Mouse (Mus musculus): ENCODE measurements around the gene Cmbl. TPM values are rescaled to one million over a fixed set of nuclear protein-coding genes. Genes with fewer than 3 reads are reported as not detected.

Gene Cmbl
- polyA plus RNA-seq, 1 experiment, result 5.3 TPM

DNA sequence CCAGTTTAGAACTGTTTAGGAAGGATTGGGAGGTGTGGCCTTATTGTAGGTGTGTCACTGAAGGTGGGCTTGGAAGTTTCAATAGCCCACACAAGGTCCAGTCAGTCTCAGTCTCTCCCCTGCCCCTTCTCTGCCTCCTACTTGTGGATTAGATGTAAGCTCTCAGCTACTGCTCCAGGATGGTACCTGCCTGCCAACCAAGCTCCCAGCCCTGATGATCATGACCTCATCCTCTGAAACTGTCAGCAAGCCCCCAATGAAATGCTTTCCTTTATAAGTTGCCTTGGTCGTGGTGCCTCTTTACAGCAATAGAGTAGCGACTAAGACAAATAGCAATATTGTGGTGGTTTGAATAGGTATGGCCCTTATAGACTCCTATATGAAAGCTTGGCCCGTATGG is 26.8 kb upstream of the Cmbl start:
- Histone ChIP-seq H3K36me3 (ENCODE audit: control insufficient read depth, insufficient read depth) (no peaks in the 10 kb centered on the region), H3K27me3 (ENCODE audit: control insufficient read depth, insufficient read depth, insufficient read length) (no peaks in the 10 kb centered on the region), H3K4me3 (ENCODE audit: insufficient read depth, poor library complexity, severe bottlenecking) (no peak overlapping the region), H3K79me2 (ENCODE audit: control insufficient read depth, insufficient read depth) (no peaks in the 10 kb centered on the region), H3ac (ENCODE audit: control insufficient read depth, insufficient read length, low read depth) (no peak overlapping the region), H3K79me3 (ENCODE audit: low read depth) (no peaks in the 10 kb centered on the region)
- no peak for TF ChIP-seq CEBPB (IDR thresholded peaks at IDR 0.05; ENCODE audit: low read depth)
- no peak for TF ChIP-seq MAX (IDR thresholded peaks at IDR 0.05)
- TF ChIP-seq CTCF (IDR thresholded peaks at IDR 0.05; ENCODE audit: control insufficient read depth, insufficient read depth, insufficient read length), result no peak
- TF ChIP-seq MYOD1 (IDR thresholded peaks at IDR 0.05; ENCODE audit: control insufficient read depth, insufficient read length, low read depth), result no peak
- TF ChIP-seq MYOG (IDR thresholded peaks at IDR 0.05; ENCODE audit: control insufficient read depth, extremely low read depth, insufficient read length), result no peak
- TF ChIP-seq FOSL1 (IDR thresholded peaks at IDR 0.05; ENCODE audit: insufficient read depth, low read length, poor library complexity, severe bottlenecking), result no peak
- no peak for TF ChIP-seq USF1 (IDR thresholded peaks at IDR 0.05; ENCODE audit: low read depth)

DNA sequence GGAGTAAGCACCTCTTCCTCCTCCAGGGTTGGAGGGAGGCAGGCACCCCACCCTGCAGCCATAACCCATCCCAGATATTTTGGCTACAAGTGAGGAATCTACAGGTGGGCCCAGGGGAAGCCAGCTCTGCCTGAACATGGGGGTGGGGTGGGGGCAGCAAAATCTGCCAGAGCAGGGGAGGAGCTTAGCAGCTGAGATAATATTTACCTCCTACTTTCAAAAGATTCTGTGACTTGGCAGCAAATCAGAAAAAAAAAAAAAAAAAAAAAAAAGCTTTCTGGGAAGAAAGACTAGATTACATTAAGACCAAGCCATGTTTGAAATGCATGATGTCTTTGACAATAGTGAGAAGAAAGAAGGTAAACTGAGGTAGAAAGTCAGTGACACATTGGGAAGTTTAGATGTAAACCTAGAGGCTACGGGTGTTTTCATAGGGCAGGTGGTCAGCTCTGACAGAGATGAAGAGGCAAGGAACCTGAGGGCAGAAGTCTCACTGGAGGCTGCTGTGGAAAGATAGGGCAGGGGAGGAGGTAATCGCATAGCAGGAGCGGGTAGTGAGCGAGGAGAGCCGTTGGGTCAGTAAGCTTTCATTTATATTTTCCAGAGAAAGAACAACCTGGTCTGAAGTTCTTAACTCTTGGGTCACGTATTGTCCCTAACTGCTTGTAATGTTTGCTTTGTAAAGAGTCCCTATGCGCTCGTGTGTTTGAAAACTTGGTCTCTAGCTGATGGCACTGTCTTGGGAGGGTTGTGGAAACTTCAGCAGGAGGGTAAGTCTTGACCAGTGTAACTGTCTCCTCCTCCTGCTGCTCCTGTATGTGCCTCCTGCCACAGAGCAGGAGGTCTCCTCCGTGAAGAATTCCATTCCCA is 25.3 kb upstream of the Cmbl start:
- Histone ChIP-seq H3K4me3 (ENCODE audit: insufficient read depth, poor library complexity, severe bottlenecking) (no peak overlapping the region), H3ac (ENCODE audit: control insufficient read depth, insufficient read length, low read depth) (no peak overlapping the region), H3K36me3 (ENCODE audit: control insufficient read depth, insufficient read depth) (no peaks in the 10 kb centered on the region), H3K27me3 (ENCODE audit: control insufficient read depth, insufficient read depth, insufficient read length) (no peaks in the 10 kb centered on the region), H3K79me2 (ENCODE audit: control insufficient read depth, insufficient read depth) (no peaks in the 10 kb centered on the region), H3K79me3 (ENCODE audit: low read depth) (no peaks in the 10 kb centered on the region)
- TF ChIP-seq MYOD1 (IDR thresholded peaks at IDR 0.05; ENCODE audit: control insufficient read depth, insufficient read length, low read depth) (no peak), FOSL1 (IDR thresholded peaks at IDR 0.05; ENCODE audit: insufficient read depth, low read length, poor library complexity, severe bottlenecking) (no peak), MYOG (IDR thresholded peaks at IDR 0.05; ENCODE audit: control insufficient read depth, extremely low read depth, insufficient read length) (no peak), CTCF (IDR thresholded peaks at IDR 0.05; ENCODE audit: control insufficient read depth, insufficient read depth, insufficient read length) (no peak), CEBPB (IDR thresholded peaks at IDR 0.05; ENCODE audit: low read depth) (no peak), USF1 (IDR thresholded peaks at IDR 0.05; ENCODE audit: low read depth) (no peak), MAX (IDR thresholded peaks at IDR 0.05) (no peak)

- Histone ChIP-seq H3K27me3 (ENCODE audit: control insufficient read depth, insufficient read depth, insufficient read length) (no peaks in the 10 kb centered on the region), H3K79me3 (ENCODE audit: low read depth) (no peaks in the 10 kb centered on the region), H3ac (ENCODE audit: control insufficient read depth, insufficient read length, low read depth) (no peak overlapping the region), H3K79me2 (ENCODE audit: control insufficient read depth, insufficient read depth) (no peaks in the 10 kb centered on the region), H3K36me3 (ENCODE audit: control insufficient read depth, insufficient read depth) (no peaks in the 10 kb centered on the region), H3K4me3 (ENCODE audit: insufficient read depth, poor library complexity, severe bottlenecking) (no peak overlapping the region)
- TF ChIP-seq USF1 (IDR thresholded peaks at IDR 0.05; ENCODE audit: low read depth) (no peak), MYOG (IDR thresholded peaks at IDR 0.05; ENCODE audit: control insufficient read depth, extremely low read depth, insufficient read length) (no peak), CTCF (IDR thresholded peaks at IDR 0.05; ENCODE audit: control insufficient read depth, insufficient read depth, insufficient read length) (no peak), MAX (IDR thresholded peaks at IDR 0.05) (no peak), FOSL1 (IDR thresholded peaks at IDR 0.05; ENCODE audit: insufficient read depth, low read length, poor library complexity, severe bottlenecking) (no peak), MYOD1 (IDR thresholded peaks at IDR 0.05; ENCODE audit: control insufficient read depth, insufficient read length, low read depth) (no peak), CEBPB (IDR thresholded peaks at IDR 0.05; ENCODE audit: low read depth) (no peak)
Measured at GRCm38 (mm10) chr15:31540513-31540802, 24.7 kb upstream of the Cmbl start.

DNA sequence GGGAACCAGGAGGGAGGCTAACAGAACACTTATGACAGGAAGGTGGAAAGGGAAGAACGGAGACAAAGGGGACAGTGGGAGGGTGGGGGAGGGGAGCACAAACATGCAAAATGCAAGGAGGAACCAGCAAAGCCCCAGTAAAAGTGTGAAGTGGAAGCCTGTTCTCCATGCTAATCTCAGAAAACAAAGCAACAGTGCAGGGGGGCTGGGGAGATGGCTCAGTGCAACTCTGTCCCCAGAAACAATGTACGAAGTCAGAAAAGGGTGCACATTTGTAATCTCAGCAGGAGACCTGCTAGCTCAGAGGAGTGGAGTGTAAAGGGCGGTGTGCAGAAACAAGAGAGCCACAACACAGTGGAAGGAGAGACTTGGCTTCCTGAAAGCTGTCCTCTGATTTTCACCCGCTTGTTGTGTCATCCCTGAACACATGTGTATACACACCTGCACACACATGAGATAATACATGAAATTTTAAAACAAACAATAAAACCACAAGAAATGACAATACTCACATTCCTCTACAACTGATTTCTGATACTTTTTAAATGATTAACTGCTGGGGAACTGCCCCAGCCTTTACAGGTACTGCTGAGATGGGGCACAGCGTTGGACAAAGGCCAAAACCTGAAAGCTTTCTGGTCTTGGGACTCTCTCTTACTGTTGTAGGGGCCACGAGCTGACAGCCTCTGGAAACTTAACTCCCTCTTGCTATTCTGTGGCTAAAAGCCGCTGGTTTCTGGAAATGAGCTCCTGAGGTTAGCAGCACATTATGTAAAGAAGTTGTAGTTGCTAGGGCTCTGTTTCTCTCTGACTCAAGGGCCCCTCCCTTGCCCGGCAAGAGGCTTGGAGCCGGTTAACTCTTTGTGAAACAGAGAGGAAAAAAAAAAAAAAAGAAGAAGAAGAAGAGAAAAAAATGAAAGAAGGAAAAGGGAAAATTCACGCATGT is 22.9 kb upstream of the Cmbl start:
- Histone ChIP-seq H3K79me3 (ENCODE audit: low read depth) (no peaks in the 10 kb centered on the region), H3K36me3 (ENCODE audit: control insufficient read depth, insufficient read depth) (no peaks in the 10 kb centered on the region), H3K27me3 (ENCODE audit: control insufficient read depth, insufficient read depth, insufficient read length) (no peaks in the 10 kb centered on the region), H3K4me3 (ENCODE audit: insufficient read depth, poor library complexity, severe bottlenecking) (no peak overlapping the region), H3ac (ENCODE audit: control insufficient read depth, insufficient read length, low read depth) (no peak overlapping the region), H3K79me2 (ENCODE audit: control insufficient read depth, insufficient read depth) (no peaks in the 10 kb centered on the region)
- TF ChIP-seq MYOG (IDR thresholded peaks at IDR 0.05; ENCODE audit: control insufficient read depth, extremely low read depth, insufficient read length) (no peak), CTCF (IDR thresholded peaks at IDR 0.05; ENCODE audit: control insufficient read depth, insufficient read depth, insufficient read length) (no peak), USF1 (IDR thresholded peaks at IDR 0.05; ENCODE audit: low read depth) (no peak), FOSL1 (IDR thresholded peaks at IDR 0.05; ENCODE audit: insufficient read depth, low read length, poor library complexity, severe bottlenecking) (no peak), MAX (IDR thresholded peaks at IDR 0.05) (no peak), CEBPB (IDR thresholded peaks at IDR 0.05; ENCODE audit: low read depth) (no peak), MYOD1 (IDR thresholded peaks at IDR 0.05; ENCODE audit: control insufficient read depth, insufficient read length, low read depth) (no peak)

DNA sequence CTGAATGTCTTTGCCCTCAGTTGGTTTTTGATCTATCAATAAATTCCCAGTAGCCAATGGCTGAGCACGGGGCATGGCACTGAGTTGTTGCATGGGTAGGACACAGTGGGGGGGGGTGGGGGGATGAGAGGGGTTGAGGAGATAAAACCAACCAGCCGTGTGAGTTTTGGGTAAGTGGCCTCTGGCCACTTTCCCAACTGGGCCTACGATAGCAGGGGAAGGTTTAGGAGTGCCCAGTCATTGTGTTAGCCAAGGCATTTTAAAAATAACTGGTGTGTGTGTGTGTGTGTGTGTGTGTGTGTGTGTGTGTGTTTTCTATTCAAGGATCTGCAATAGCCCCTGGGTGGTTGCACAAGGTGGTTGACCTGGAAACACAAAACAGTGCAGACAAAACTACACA is 21.9 kb upstream of the Cmbl start:
- H3ac ChIP-seq (ENCODE audit: control insufficient read depth, insufficient read length, low read depth), result no peak overlapping the region
- no peaks in the 10 kb centered on the region for H3K27me3 ChIP-seq (ENCODE audit: control insufficient read depth, insufficient read depth, insufficient read length)
- no peak overlapping the region for H3K4me3 ChIP-seq (ENCODE audit: insufficient read depth, poor library complexity, severe bottlenecking)

More for the DNA sequence above, 21.9 kb upstream of the Cmbl start:
- Histone ChIP-seq H3K79me3 (ENCODE audit: low read depth) (no peaks in the 10 kb centered on the region), H3K79me2 (ENCODE audit: control insufficient read depth, insufficient read depth) (no peaks in the 10 kb centered on the region), H3K36me3 (ENCODE audit: control insufficient read depth, insufficient read depth) (no peaks in the 10 kb centered on the region)
- TF ChIP-seq FOSL1 (IDR thresholded peaks at IDR 0.05; ENCODE audit: insufficient read depth, low read length, poor library complexity, severe bottlenecking), result no peak
- no peak for TF ChIP-seq MYOD1 (IDR thresholded peaks at IDR 0.05; ENCODE audit: control insufficient read depth, insufficient read length, low read depth)
- TF ChIP-seq MYOG (IDR thresholded peaks at IDR 0.05; ENCODE audit: control insufficient read depth, extremely low read depth, insufficient read length), result no peak

Measured in C2C12 (cell line).